Mouse (Mus musculus): ENCODE results near the gene Klf9. TPM values are rescaled to one million over a fixed set of nuclear protein-coding genes. Genes with fewer than 3 reads are reported as not detected.

Klf9 gene
- total and polyA plus RNA-seq, 3 experiments, result 21.1 to 70.7 (median 32.4) TPM

DNA sequence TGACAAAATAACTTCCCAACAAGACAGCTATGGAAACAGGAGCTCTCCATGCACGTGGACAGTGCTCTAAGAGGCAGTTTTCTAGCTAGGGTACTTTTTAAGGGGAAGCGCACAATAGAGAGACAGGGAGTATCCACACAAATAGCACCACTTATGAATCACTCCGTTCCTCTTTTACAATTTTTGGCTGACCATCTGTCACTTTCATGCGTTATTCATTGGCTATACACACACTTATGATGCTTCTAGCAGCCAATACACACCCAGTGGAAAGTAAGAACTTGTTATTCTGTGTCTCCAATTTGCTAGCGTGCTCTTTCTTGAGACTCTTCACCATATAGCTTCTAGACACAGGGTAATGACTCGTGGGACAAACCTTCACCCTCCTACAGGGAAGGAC, 46.7 kb downstream of the Klf9 start:
- Histone ChIP-seq H3K4me1 (ENCODE audit: insufficient read depth, low read depth, low read length) (peaks cover 5% of the 10 kb centered on the region), H3K4me3 (ENCODE audit: low read depth, low read length) (no peak overlapping the region), H3K27me3 (ENCODE audit: insufficient read depth, low read length) (no peaks in the 10 kb centered on the region), H3K9me3 (replicated peaks) (no peaks in the 10 kb centered on the region), H3K36me3 (replicated peaks) (peaks cover 59% of the 10 kb centered on the region)
- ATAC-seq (ENCODE audit: extremely low read depth, insufficient number of reproducible peaks, low FRiP score, poor library complexity, severe bottlenecking) (no peak), DNase-seq (ENCODE audit: low spot score) (no peak)
- TF ChIP-seq TAL1 (conservative IDR thresholded peaks at IDR 0.05; ENCODE audit: low read depth, low read length), result no peak
- TF ChIP-seq GATA2 (IDR thresholded peaks at IDR 0.05; ENCODE audit: borderline replicate concordance, low read depth, low read length), result no peak
- TF ChIP-seq POLR2AphosphoS5 (IDR thresholded peaks at IDR 0.05; ENCODE audit: insufficient replicate concordance, low read depth, low read length), result no peak
- TF ChIP-seq CTCF (IDR thresholded peaks at IDR 0.05; ENCODE audit: low read depth, low read length), result no peak
- TF ChIP-seq GATA1 (IDR thresholded peaks at IDR 0.05; ENCODE audit: borderline replicate concordance, low read length), result no peak

DNA sequence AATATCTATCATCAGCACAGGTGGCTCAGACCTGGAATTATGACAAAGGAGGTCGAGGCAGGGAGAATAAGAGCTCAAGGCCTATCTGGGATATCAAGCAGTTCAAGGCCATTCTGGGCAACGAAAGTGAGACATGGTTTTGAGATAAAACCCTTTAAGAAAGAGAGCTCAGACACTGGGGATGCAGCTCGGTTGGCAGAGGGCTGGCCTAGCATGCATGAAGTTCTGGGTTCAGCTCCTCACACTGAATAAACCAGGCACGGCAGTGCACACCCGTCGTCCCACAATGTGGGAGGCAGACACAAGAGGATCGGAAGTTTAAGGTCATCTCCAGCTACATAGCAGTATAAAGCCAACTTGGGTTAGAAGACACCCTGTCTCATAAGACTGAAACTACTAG, 48.0 kb downstream of the Klf9 start:
- Histone ChIP-seq H3K4me3 (ENCODE audit: low read depth, low read length) (no peak overlapping the region), H3K4me1 (ENCODE audit: insufficient read depth, low read depth, low read length) (peaks cover 7% of the 10 kb centered on the region), H3K27me3 (ENCODE audit: insufficient read depth, low read length) (no peaks in the 10 kb centered on the region), H3K9me3 (replicated peaks) (no peaks in the 10 kb centered on the region), H3K36me3 (replicated peaks) (peaks cover 53% of the 10 kb centered on the region)
- ATAC-seq (ENCODE audit: extremely low read depth, insufficient number of reproducible peaks, low FRiP score, poor library complexity, severe bottlenecking) (no peak), DNase-seq (ENCODE audit: low spot score) (no peak)
- no peak for TF ChIP-seq CTCF (IDR thresholded peaks at IDR 0.05; ENCODE audit: low read depth, low read length)
- no peak for TF ChIP-seq POLR2AphosphoS5 (IDR thresholded peaks at IDR 0.05; ENCODE audit: insufficient replicate concordance, low read depth, low read length)
- TF ChIP-seq TAL1 (conservative IDR thresholded peaks at IDR 0.05; ENCODE audit: low read depth, low read length), result no peak
- no peak for TF ChIP-seq GATA2 (IDR thresholded peaks at IDR 0.05; ENCODE audit: borderline replicate concordance, low read depth, low read length)
- TF ChIP-seq GATA1 (IDR thresholded peaks at IDR 0.05; ENCODE audit: borderline replicate concordance, low read length), result no peak

DNA sequence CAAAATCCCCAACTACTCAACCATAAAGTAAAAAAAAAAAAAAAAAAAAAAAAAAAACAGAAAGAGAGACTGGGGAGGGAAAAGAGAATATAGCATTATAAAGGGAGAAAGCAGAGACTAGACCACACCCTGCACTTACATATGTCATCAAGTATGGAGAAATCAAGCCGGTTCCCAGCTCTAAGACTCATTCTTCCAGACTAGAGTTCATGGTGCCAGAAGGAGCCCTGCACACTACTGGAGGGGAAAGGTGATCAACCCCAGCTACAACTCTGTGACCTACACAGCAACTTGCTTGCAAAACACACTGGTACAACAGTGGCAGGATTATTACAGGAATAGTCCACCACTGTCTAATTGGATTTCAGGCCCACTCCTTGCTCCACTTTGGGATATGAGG, 48.7 kb downstream of the Klf9 start:
- no peak for TF ChIP-seq TAL1 (conservative IDR thresholded peaks at IDR 0.05; ENCODE audit: low read depth, low read length)
- no peak for TF ChIP-seq GATA2 (IDR thresholded peaks at IDR 0.05; ENCODE audit: borderline replicate concordance, low read depth, low read length)
- no peak for TF ChIP-seq CTCF (IDR thresholded peaks at IDR 0.05; ENCODE audit: low read depth, low read length)
- TF ChIP-seq GATA1 (IDR thresholded peaks at IDR 0.05; ENCODE audit: borderline replicate concordance, low read length), result no peak
- Histone ChIP-seq H3K4me3 (ENCODE audit: low read depth, low read length) (no peak overlapping the region), H3K27me3 (ENCODE audit: insufficient read depth, low read length) (no peaks in the 10 kb centered on the region), H3K36me3 (replicated peaks) (peaks cover 51% of the 10 kb centered on the region), H3K4me1 (ENCODE audit: insufficient read depth, low read depth, low read length) (peaks cover 2% of the 10 kb centered on the region; the same call in 1 of the 2 replicates), H3K9me3 (replicated peaks) (no peaks in the 10 kb centered on the region)
- no peak for DNase-seq (ENCODE audit: low spot score)
- no peak for ATAC-seq (ENCODE audit: extremely low read depth, insufficient number of reproducible peaks, low FRiP score, poor library complexity, severe bottlenecking)

DNA sequence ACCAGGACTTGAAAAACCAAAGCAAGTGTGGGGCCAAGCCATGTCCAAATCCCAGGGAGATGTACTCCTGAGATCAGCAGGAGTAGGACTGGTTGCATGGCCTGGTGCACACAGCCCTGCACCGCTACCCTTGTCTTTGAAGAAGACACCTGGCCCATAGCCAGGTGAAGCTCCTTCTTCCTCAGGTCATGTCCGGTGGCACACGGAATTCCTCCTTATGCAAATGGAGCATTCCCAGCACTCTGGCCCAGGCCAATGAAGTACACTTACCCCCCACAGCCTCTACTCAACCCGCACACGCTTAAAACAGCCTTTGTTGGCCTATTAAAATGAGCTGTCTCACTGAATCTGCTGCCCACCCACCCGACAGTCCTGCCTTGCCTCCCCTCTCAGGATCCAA, 50.5 kb downstream of the Klf9 start:
- no peaks in the 10 kb centered on the region for H3K9me3 ChIP-seq (replicated peaks)
- H3K36me3 ChIP-seq (replicated peaks), result peaks cover 51% of the 10 kb centered on the region
- ATAC-seq (ENCODE audit: extremely low read depth, insufficient number of reproducible peaks, low FRiP score, poor library complexity, severe bottlenecking) (no peak), DNase-seq (ENCODE audit: low spot score) (no peak)
- H3K27me3 ChIP-seq (ENCODE audit: insufficient read depth, low read length), result no peaks in the 10 kb centered on the region
- TF ChIP-seq CTCF (IDR thresholded peaks at IDR 0.05; ENCODE audit: low read depth, low read length) (no peak), GATA2 (IDR thresholded peaks at IDR 0.05; ENCODE audit: borderline replicate concordance, low read depth, low read length) (no peak), GATA1 (IDR thresholded peaks at IDR 0.05; ENCODE audit: borderline replicate concordance, low read length) (no peak), TAL1 (conservative IDR thresholded peaks at IDR 0.05; ENCODE audit: low read depth, low read length) (no peak), POLR2AphosphoS5 (IDR thresholded peaks at IDR 0.05; ENCODE audit: insufficient replicate concordance, low read depth, low read length) (no peak)
- H3K4me1 ChIP-seq (ENCODE audit: insufficient read depth, low read depth, low read length), result peaks cover 2% of the 10 kb centered on the region; the same call in 1 of the 2 replicates
- H3K4me3 ChIP-seq (ENCODE audit: low read depth, low read length), result no peak overlapping the region

DNA sequence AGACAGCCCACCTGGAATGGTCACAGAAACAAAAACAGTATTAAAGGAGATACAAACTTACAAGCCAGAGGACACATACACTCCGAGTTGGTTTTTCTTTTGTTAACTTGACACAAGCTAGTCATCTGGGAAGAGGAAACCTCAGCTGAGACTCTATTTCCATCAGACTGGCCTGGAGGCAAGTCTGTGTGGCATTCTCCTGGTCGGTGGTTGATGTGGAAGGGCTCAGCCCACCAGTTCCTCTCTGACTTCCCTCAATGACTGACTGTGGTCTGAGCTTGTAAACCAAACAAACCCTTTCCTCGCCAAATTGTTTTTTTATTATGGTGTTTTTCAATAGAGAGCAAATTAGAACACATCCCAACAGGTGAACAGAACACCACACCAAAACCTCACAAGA, 52.0 kb downstream of the Klf9 start:
- ATAC-seq (ENCODE audit: extremely low read depth, insufficient number of reproducible peaks, low FRiP score, poor library complexity, severe bottlenecking) (no peak), DNase-seq (ENCODE audit: low spot score) (no peak)
- peaks cover 2% of the 10 kb centered on the region; the same call in 1 of the 2 replicates for H3K4me1 ChIP-seq (ENCODE audit: insufficient read depth, low read depth, low read length)
- peaks cover 49% of the 10 kb centered on the region for H3K36me3 ChIP-seq (replicated peaks)
- H3K9me3 ChIP-seq (replicated peaks), result no peaks in the 10 kb centered on the region
- TF ChIP-seq CTCF (IDR thresholded peaks at IDR 0.05; ENCODE audit: low read depth, low read length), result no peak
- no peak for TF ChIP-seq TAL1 (conservative IDR thresholded peaks at IDR 0.05; ENCODE audit: low read depth, low read length)
- no peak for TF ChIP-seq POLR2AphosphoS5 (IDR thresholded peaks at IDR 0.05; ENCODE audit: insufficient replicate concordance, low read depth, low read length)
- no peak for TF ChIP-seq GATA2 (IDR thresholded peaks at IDR 0.05; ENCODE audit: borderline replicate concordance, low read depth, low read length)
- no peak for TF ChIP-seq GATA1 (IDR thresholded peaks at IDR 0.05; ENCODE audit: borderline replicate concordance, low read length)
- no peaks in the 10 kb centered on the region for H3K27me3 ChIP-seq (ENCODE audit: insufficient read depth, low read length)
- no peak overlapping the region for H3K4me3 ChIP-seq (ENCODE audit: low read depth, low read length)

DNA sequence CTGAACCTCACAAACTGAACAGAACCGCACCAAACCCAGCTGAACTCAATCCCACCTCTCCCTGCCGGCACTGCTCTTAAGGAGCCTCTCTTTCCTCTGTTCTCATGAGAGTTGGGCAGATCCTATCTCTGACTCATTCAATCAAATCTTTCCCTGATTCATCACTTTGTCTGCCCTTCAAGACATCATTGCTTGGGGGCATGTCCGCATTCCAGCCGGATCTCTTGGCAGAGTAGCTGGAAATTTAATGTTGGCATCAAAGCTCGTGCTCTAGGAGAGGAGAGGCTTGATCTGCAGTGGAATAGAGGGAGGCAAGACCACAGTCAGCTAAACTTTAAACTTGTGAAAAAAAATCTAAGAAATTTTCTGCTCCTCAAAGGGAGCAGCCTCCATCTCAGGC, 61.1 kb downstream of the Klf9 start:
- Histone ChIP-seq H3K4me3 (ENCODE audit: low read depth, low read length) (no peak overlapping the region), H3K4me1 (ENCODE audit: insufficient read depth, low read depth, low read length) (peaks cover 4% of the 10 kb centered on the region; the same call in 1 of the 2 replicates), H3K9me3 (replicated peaks) (no peaks in the 10 kb centered on the region), H3K36me3 (replicated peaks) (peaks cover 64% of the 10 kb centered on the region), H3K27me3 (ENCODE audit: insufficient read depth, low read length) (no peaks in the 10 kb centered on the region)
- TF ChIP-seq TAL1 (conservative IDR thresholded peaks at IDR 0.05; ENCODE audit: low read depth, low read length) (no peak), CTCF (IDR thresholded peaks at IDR 0.05; ENCODE audit: low read depth, low read length) (no peak), GATA2 (IDR thresholded peaks at IDR 0.05; ENCODE audit: borderline replicate concordance, low read depth, low read length) (no peak), GATA1 (IDR thresholded peaks at IDR 0.05; ENCODE audit: borderline replicate concordance, low read length) (no peak), POLR2AphosphoS5 (IDR thresholded peaks at IDR 0.05; ENCODE audit: insufficient replicate concordance, low read depth, low read length) (no peak)
- DNase-seq (ENCODE audit: low spot score) (no peak), ATAC-seq (ENCODE audit: extremely low read depth, insufficient number of reproducible peaks, low FRiP score, poor library complexity, severe bottlenecking) (no peak)

Measured in G1E (cell line).